Mouse (Mus musculus): Measurements from ENCODE around the gene Vwa5a. TPM values are rescaled to one million over a fixed set of nuclear protein-coding genes. Genes with fewer than 3 reads are reported as not detected.

Vwa5a gene
- 15.4 and 16.3 TPM in 2 replicates for polyA plus RNA-seq (2015; fragmentation: Nextera tagmentation; extraction: Ambion mirVana)

- Histone ChIP-seq H3K4me3 (ENCODE audit: low read length) (peak within 1 kb of the TSS; percentile 62), H3K27me3 (replicated peaks; ENCODE audit: control insufficient read depth, insufficient read depth, low read length) (no peaks in the 10 kb centered on the region), H3K27ac (ENCODE audit: low read length) (peak within 1 kb of the TSS; percentile 72), H3K9ac (ENCODE audit: low read depth, low read length) (peak within 1 kb of the TSS; percentile 59; the same call in 1 of the 2 replicates), H3K4me1 (ENCODE audit: control insufficient read depth, insufficient read depth, low read length) (peaks cover 9% of the 10 kb centered on the region), H3K4me2 (ENCODE audit: low read depth, low read length) (peak within 1 kb of the TSS; percentile 67), H3K36me3 (ENCODE audit: control insufficient read depth, insufficient read depth, low read length) (no peaks in the 10 kb centered on the region), H3K9me3 (ENCODE audit: control insufficient read depth, low read length) (no peaks in the 10 kb centered on the region)
- 2% methylated on average over 4 of the region's 4 CpGs for WGBS
- ATAC-seq = peak; percentile 89
Observed at GRCm38 (mm10) chr9:38718102-38718501, at the start of gene Vwa5a. Vwa5a (plus strand) TSS chr9:38718268.

GRCm38 (mm10) chr9:38672887-38673286 lies 45.2 kb upstream of the Vwa5a start:
- H3K36me3 ChIP-seq (ENCODE audit: control insufficient read depth, insufficient read depth, low read length) = no peaks in the 10 kb centered on the region
- H3K27ac ChIP-seq (ENCODE audit: low read length) = no peak overlapping the region
- 84% methylated on average over 2 of the region's 2 CpGs for WGBS
- no peak overlapping the region for H3K9ac ChIP-seq (ENCODE audit: low read depth, low read length)
- no peak overlapping the region for H3K4me3 ChIP-seq (ENCODE audit: low read length)
- H3K4me2 ChIP-seq (ENCODE audit: low read depth, low read length) = no peak overlapping the region
- no peak for ATAC-seq
- no peaks in the 10 kb centered on the region for H3K4me1 ChIP-seq (ENCODE audit: control insufficient read depth, insufficient read depth, low read length)
- H3K9me3 ChIP-seq (ENCODE audit: control insufficient read depth, low read length) = no peaks in the 10 kb centered on the region
- H3K27me3 ChIP-seq (replicated peaks; ENCODE audit: control insufficient read depth, insufficient read depth, low read length) = no peaks in the 10 kb centered on the region

DNA sequence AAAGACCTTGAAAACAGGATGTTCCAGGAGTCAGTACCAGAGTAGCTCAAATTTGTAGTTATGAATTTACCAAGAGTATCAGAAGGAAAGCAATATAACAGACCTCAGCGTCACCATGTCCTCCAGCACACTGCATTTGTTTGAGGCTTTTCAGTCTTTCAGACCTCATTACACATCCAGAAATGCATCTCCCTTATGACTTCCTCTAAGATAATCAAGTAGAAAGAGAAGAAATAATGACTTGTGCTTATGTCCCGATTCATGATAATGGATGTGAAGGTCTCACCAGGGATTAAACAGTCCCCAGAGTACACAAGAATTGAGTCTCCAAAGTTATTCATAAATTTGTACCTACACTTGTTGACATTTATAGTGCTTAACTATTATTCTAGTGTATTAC lies 43.6 kb upstream of the Vwa5a start, which contains the start of gene Olfr918:
Gene Olfr918, minus strand, starts transcription at position 101 of the 400 bp plus-strand sequence.
- Histone ChIP-seq H3K4me1 (ENCODE audit: control insufficient read depth, insufficient read depth, low read length) (no peaks in the 10 kb centered on the region), H3K4me2 (ENCODE audit: low read depth, low read length) (no peak within 1 kb of the TSS), H3K27ac (ENCODE audit: low read length) (no peak within 1 kb of the TSS), H3K9me3 (ENCODE audit: control insufficient read depth, low read length) (no peaks in the 10 kb centered on the region), H3K9ac (ENCODE audit: low read depth, low read length) (no peak within 1 kb of the TSS), H3K4me3 (ENCODE audit: low read length) (no peak within 1 kb of the TSS), H3K27me3 (replicated peaks; ENCODE audit: control insufficient read depth, insufficient read depth, low read length) (no peaks in the 10 kb centered on the region), H3K36me3 (ENCODE audit: control insufficient read depth, insufficient read depth, low read length) (no peaks in the 10 kb centered on the region)
- ATAC-seq = no peak
- WGBS = 82% methylated on average over 2 of the region's 2 CpGs

DNA sequence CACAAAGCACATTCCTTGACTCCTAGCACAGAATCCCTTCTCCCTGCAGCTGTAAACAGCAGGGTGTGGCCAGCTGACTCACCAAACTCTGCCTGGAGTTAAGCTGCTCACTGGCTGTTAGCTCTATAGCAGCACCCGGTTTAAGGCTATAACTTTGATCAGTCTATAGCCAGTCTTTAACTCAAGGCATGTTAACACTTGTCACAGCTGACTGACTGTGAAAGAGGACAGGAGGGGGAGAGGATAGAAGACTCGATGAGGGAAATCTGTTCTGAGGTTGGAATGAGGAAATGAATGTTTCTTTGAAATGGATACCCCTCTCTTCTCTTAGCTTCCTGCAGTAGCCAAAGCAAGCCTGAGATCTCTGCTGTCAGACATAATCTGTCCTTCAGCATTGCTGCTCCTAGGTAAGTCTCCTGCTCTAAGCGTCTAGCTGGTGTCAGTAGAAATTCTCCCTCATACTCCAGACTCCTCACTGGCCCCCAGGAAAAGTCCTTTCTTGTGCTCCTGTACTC lies 916 bp downstream of the Vwa5a start:
- Histone ChIP-seq H3K9me3 (ENCODE audit: control insufficient read depth, low read length) (no peaks in the 10 kb centered on the region), H3K27ac (ENCODE audit: low read length) (peak overlapping the region; percentile 72; the same call in 1 of the 2 replicates), H3K4me2 (ENCODE audit: low read depth, low read length) (peak overlapping the region; percentile 67), H3K27me3 (replicated peaks; ENCODE audit: control insufficient read depth, insufficient read depth, low read length) (no peaks in the 10 kb centered on the region), H3K9ac (ENCODE audit: low read depth, low read length) (peak overlapping the region; percentile 59; the same call in 1 of the 2 replicates), H3K4me1 (ENCODE audit: control insufficient read depth, insufficient read depth, low read length) (peaks cover 9% of the 10 kb centered on the region), H3K4me3 (ENCODE audit: low read length) (peak overlapping the region; percentile 62), H3K36me3 (ENCODE audit: control insufficient read depth, insufficient read depth, low read length) (no peaks in the 10 kb centered on the region)
- 5% methylated on average over 3 of the region's 3 CpGs for whole genome bisulfite sequencing
- peak; percentile 96 for ATAC-seq

GRCm38 (mm10) chr9:38724044-38724443 lies 6.0 kb downstream of the Vwa5a start:
- peaks cover 7% of the 10 kb centered on the region for H3K4me1 ChIP-seq (ENCODE audit: control insufficient read depth, insufficient read depth, low read length)
- no peak overlapping the region for H3K27ac ChIP-seq (ENCODE audit: low read length)
- H3K9me3 ChIP-seq (ENCODE audit: control insufficient read depth, low read length) = no peaks in the 10 kb centered on the region
- H3K4me3 ChIP-seq (ENCODE audit: low read length) = no peak overlapping the region
- H3K4me2 ChIP-seq (ENCODE audit: low read depth, low read length) = no peak overlapping the region
- H3K27me3 ChIP-seq (replicated peaks; ENCODE audit: control insufficient read depth, insufficient read depth, low read length) = no peaks in the 10 kb centered on the region
- no peak for ATAC-seq
- no peak overlapping the region for H3K9ac ChIP-seq (ENCODE audit: low read depth, low read length)
- H3K36me3 ChIP-seq (ENCODE audit: control insufficient read depth, insufficient read depth, low read length) = no peaks in the 10 kb centered on the region
- WGBS = 96% methylated on average over 1 of the region's 1 CpGs

DNA sequence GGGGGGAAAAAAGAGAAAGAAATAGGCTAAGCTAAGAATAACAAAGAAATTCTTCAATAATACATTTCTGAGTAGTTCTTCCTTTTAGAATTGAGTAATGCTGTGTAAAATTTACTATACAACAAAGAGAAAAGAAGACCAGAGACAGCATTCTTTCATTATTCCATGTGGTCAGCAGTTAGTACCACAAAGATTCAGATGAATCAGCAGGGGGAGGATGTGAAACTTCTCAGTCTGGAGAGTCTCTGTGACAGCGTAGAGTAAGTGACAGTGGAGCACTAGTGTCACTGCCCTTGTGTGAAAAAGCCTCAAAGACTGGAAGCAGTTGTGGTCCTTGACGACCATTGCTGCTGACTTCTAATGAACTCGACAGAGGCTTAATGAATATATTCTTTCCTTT lies 10.2 kb downstream of the Vwa5a start:
- ATAC-seq = no peak
- Histone ChIP-seq H3K4me1 (ENCODE audit: control insufficient read depth, insufficient read depth, low read length) (no peaks in the 10 kb centered on the region), H3K9ac (ENCODE audit: low read depth, low read length) (no peak overlapping the region), H3K36me3 (ENCODE audit: control insufficient read depth, insufficient read depth, low read length) (no peaks in the 10 kb centered on the region), H3K4me3 (ENCODE audit: low read length) (no peak overlapping the region), H3K27ac (ENCODE audit: low read length) (no peak overlapping the region), H3K27me3 (replicated peaks; ENCODE audit: control insufficient read depth, insufficient read depth, low read length) (no peaks in the 10 kb centered on the region), H3K4me2 (ENCODE audit: low read depth, low read length) (no peak overlapping the region), H3K9me3 (ENCODE audit: control insufficient read depth, low read length) (no peaks in the 10 kb centered on the region)
- 79% methylated on average over 3 of the region's 3 CpGs for WGBS

- Histone ChIP-seq H3K9ac (ENCODE audit: low read depth, low read length) (no peak overlapping the region), H3K9me3 (ENCODE audit: control insufficient read depth, low read length) (no peaks in the 10 kb centered on the region), H3K4me2 (ENCODE audit: low read depth, low read length) (no peak overlapping the region), H3K27ac (ENCODE audit: low read length) (no peak overlapping the region), H3K4me3 (ENCODE audit: low read length) (no peak overlapping the region), H3K36me3 (ENCODE audit: control insufficient read depth, insufficient read depth, low read length) (no peaks in the 10 kb centered on the region), H3K27me3 (replicated peaks; ENCODE audit: control insufficient read depth, insufficient read depth, low read length) (no peaks in the 10 kb centered on the region), H3K4me1 (ENCODE audit: control insufficient read depth, insufficient read depth, low read length) (no peaks in the 10 kb centered on the region)
- WGBS = 91% methylated on average over 1 of the region's 1 CpGs
- no peak for ATAC-seq
Observed at GRCm38 (mm10) chr9:38741408-38741807, 23.3 kb downstream of the Vwa5a start.

DNA sequence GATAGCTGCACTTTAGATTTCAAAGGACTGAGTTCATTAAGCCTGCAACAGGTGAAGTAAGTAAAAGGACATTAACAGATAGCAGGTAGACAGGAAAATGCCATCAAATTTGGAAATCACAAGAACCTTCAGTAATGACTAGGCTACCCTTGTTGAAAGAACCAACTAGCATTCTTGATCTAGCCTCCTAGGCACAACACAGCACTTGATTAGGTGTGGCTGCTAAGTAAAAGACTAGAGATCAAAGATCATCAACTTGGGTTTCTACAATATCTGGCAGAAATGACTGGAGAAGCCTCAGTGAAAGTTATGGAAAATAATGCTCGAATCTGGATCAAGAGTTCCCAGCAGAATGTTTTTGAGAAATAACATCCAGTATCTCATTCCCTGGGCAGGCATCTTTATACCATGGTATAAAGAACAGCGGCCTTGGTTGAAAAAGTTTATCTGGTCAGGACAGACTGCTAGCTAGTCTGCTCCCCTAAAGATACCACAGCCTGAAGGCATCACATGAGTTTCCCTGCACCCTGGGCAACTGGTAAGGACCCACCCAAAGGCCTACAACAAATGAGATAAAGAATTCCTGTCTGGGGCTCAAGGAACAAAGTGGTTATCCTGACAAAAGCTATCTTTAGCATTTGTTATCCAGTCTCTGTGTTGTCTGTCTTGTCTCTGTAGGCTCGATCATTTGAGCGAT lies 26.7 kb downstream of the Vwa5a start:
- ATAC-seq = no peak
- 90% methylated on average over 4 of the region's 4 CpGs for WGBS
- Histone ChIP-seq H3K9ac (ENCODE audit: low read depth, low read length) (no peak overlapping the region), H3K4me1 (ENCODE audit: control insufficient read depth, insufficient read depth, low read length) (no peaks in the 10 kb centered on the region), H3K4me2 (ENCODE audit: low read depth, low read length) (no peak overlapping the region), H3K27me3 (replicated peaks; ENCODE audit: control insufficient read depth, insufficient read depth, low read length) (no peaks in the 10 kb centered on the region), H3K9me3 (ENCODE audit: control insufficient read depth, low read length) (no peaks in the 10 kb centered on the region), H3K4me3 (ENCODE audit: low read length) (no peak overlapping the region), H3K36me3 (ENCODE audit: control insufficient read depth, insufficient read depth, low read length) (no peaks in the 10 kb centered on the region), H3K27ac (ENCODE audit: low read length) (no peak overlapping the region)

GRCm38 (mm10) chr9:38751999-38752398 lies 33.9 kb downstream of the Vwa5a start, which contains the start of gene Olfr920:
Olfr920 (plus strand) TSS chr9:38752299.
- no peak within 1 kb of the TSS for H3K4me2 ChIP-seq (ENCODE audit: low read depth, low read length)
- H3K4me3 ChIP-seq (ENCODE audit: low read length) = no peak within 1 kb of the TSS
- H3K4me1 ChIP-seq (ENCODE audit: control insufficient read depth, insufficient read depth, low read length) = no peaks in the 10 kb centered on the region
- no peak for ATAC-seq
- WGBS = 98% methylated on average over 1 of the region's 1 CpGs
- no peak within 1 kb of the TSS for H3K9ac ChIP-seq (ENCODE audit: low read depth, low read length)
- H3K27me3 ChIP-seq (replicated peaks; ENCODE audit: control insufficient read depth, insufficient read depth, low read length) = no peaks in the 10 kb centered on the region
- no peaks in the 10 kb centered on the region for H3K9me3 ChIP-seq (ENCODE audit: control insufficient read depth, low read length)
- H3K36me3 ChIP-seq (ENCODE audit: control insufficient read depth, insufficient read depth, low read length) = no peaks in the 10 kb centered on the region
- H3K27ac ChIP-seq (ENCODE audit: low read length) = no peak within 1 kb of the TSS

Measured in intestine, embryonic 16.5 days (tissue).